Comparison of ENCODE assay signal across 16 mouse cellular contexts in genomic region chr6:85701943-85702342, GRCm38 (mm10). TPM values are rescaled to one million over a fixed set of nuclear protein-coding genes. Genes with fewer than 3 reads are reported as not detected.
DNase-seq lines count a peak whose midpoint lies in the region; TF ChIP-seq lines count a peak whose summit lies in the region.
"Not testable (repeated sequence)": the region's sequence is repeated elsewhere in the genome, so short reads cannot be mapped to it uniquely, and the experiment has no call there.
"Had no signal": no experiment of that assay in that cellular context is flagged by ENCODE, and none has a peak within 500 bp of the region (broad histone marks: within the 10 kb centered on the region; RNA-seq: fewer than 3 reads in every experiment).

No protein-coding gene starts in this region.

- intact Hi-C loops in heart, postnatal 10 days (cut with DNase I): not testable (repeated sequence)

- not testable (repeated sequence) for H3K4me1 ChIP-seq in brown adipose tissue, adult 24 weeks (ENCODE audit: control insufficient read depth, insufficient read depth, insufficient read length, low read length); lung, adult 2 months (ENCODE audit: control insufficient read depth, insufficient read depth, low read length)

- peak; percentile 16 to 82 for DNase-seq in adrenal gland, adult (ENCODE audit: inconsistent age in 2 of 2, low spot score in 1 of 2)
- peak; percentile 50 for DNase-seq in gastrocnemius, postnatal 25 days
- peak; percentile 41 to 51 for DNase-seq in heart, postnatal 10 days
- DNase-seq in kidney, adult 8-10 months: peak; percentile 65 to 74
- peak; percentile 64 for DNase-seq in lung, adult 2 months
- DNase-seq in ovary, adult 18-20 months (ENCODE audit: low spot score): peak; percentile 43

- TF ChIP-seq POLR2A in lung, adult 2 months (IDR thresholded peaks at IDR 0.05; ENCODE audit: borderline replicate concordance, extremely low read depth, low read depth, low read length): not testable (repeated sequence)

- 0 out of 2 replicates have a peak overlapping the region, but pooled peaks have one; percentile 24 for H3K27ac ChIP-seq in brown adipose tissue, adult 24 weeks (replicated peaks; ENCODE audit: low read depth, low read length)

- not testable (repeated sequence) for H3K4me3 ChIP-seq in brown adipose tissue, adult 24 weeks (ENCODE audit: insufficient read depth, low read depth, low read length); lung, adult 2 months (replicated peaks; ENCODE audit: extremely low read depth, low read depth, low read length)

- WGBS in lung, adult 2 months: 50% methylated on average over 2 of the region's 4 CpGs

- not testable (repeated sequence) for TF ChIP-seq CTCF in lung, adult 2 months (IDR thresholded peaks at IDR 0.05; ENCODE audit: insufficient read depth, low read length)

RNA-seq across cellular contexts. Expression of gene Nat8f7, which starts 11.1 kb away (rescaled TPM):
- not detected in 2 replicates for polyA plus RNA-seq in brown adipose tissue, adult 24 weeks (2012; ENCODE audit: insufficient read depth, insufficient read length, missing spikeins)
- under 1 TPM in 1 of 2 experiments, not detected in 1; 0.16 TPM for total RNA-seq in gastrocnemius, postnatal 25 days (2021)
- total RNA-seq in heart, postnatal 10 days (2021): under 1 TPM in 1 of 2 experiments, not detected in 1; 0.22 TPM
- 6.3 and 7.9 TPM in 2 replicates for polyA plus RNA-seq in lung, adult 2 months (2012; rRNA removed)
- total RNA-seq: ES-E14; megakaryocyte, adult 5-6 weeks had no signal
- polyA plus RNA-seq: embryonic facial prominence, embryonic 13.5 days; forebrain, embryonic 11.5 days; heart, embryonic 12.5 days; intestine, embryonic 15.5 days; limb, embryonic 10.5 days; liver, embryonic 13.5 days; midbrain, embryonic 15.5 days had no signal
